Mouse (Mus musculus) heart, embryonic 16.5 days (tissue): ENCODE measurements around the gene Atp6v0a1. TPM values are rescaled to one million over a fixed set of nuclear protein-coding genes. Genes with fewer than 3 reads are reported as not detected.

Source experiments
- ATAC-seq: fragments of 200-750 bp; cut with Nextera tagmentation; replicated peaks from 2 replicates; pipeline ENCODE4 v1.8.0; 2017; ENCODE audit warnings: moderate number of reproducible peaks; ENCODE audit not compliant: insufficient read depth, low FRiP score; ENCODE audit errors: extremely low read depth
- H3K27ac ChIP-seq: fragments of 300-500 bp; sonication (generic); 2 replicates; pipeline ENCODE4 v1.5.1; 2014; ENCODE audit warnings: mild to moderate bottlenecking, low read length, control low read depth, moderate library complexity
- H3K27me3 ChIP-seq: fragments of 300-500 bp; sonication (generic); 2 replicates; pipeline ENCODE4 v1.6.1; 2014; ENCODE audit warnings: low read length, mixed read lengths; ENCODE audit not compliant: control insufficient read depth, insufficient read depth
- H3K36me3 ChIP-seq: fragments of 300-500 bp; sonication (generic); 2 replicates; pipeline ENCODE4 v1.6.1; 2014; ENCODE audit not compliant: control insufficient read depth, insufficient read depth
- H3K4me1 ChIP-seq: fragments of 300-500 bp; sonication (generic); 2 replicates; pipeline ENCODE4 v1.6.1; 2014; ENCODE audit warnings: low read length, mixed read lengths; ENCODE audit not compliant: control insufficient read depth, insufficient read depth
- H3K4me2 ChIP-seq: fragments of 300-500 bp; sonication (generic); 2 replicates; pipeline ENCODE4 v1.6.1; 2014; ENCODE audit warnings: low read depth, mild to moderate bottlenecking, control low read depth, low read length
- H3K4me3 ChIP-seq: fragments of 300-500 bp; sonication (generic); 2 replicates; pipeline ENCODE4 v1.5.1; 2014; ENCODE audit warnings: mild to moderate bottlenecking, control low read depth, low read length
- H3K9ac ChIP-seq: fragments of 300-500 bp; sonication (generic); 2 replicates; pipeline ENCODE4 v1.6.1; 2014; ENCODE audit warnings: low read length, control low read depth
- H3K9me3 ChIP-seq: fragments of 300-500 bp; sonication (generic); replicated peaks from 2 replicates; pipeline ENCODE4 v1.6.1; 2016; ENCODE audit warnings: low read length; ENCODE audit not compliant: control insufficient read depth
- WGBS: fragments of 180-500 bp; shearing (Covaris S2); extraction: QIAGEN DNeasy Blood & Tissue Kit; methylation state at CpG from one replicate; pipeline ENCODE4 v1.1.7; 2014; 5-methylcytosine and 5-hydroxymethylcytosine counted together
- polyA plus RNA-seq: library from polyadenylated mRNA; unstranded; fragments of >200 nt; fragmentation: Nextera tagmentation; extraction: Ambion mirVana; gene quantifications from 2 replicates; pipeline ENCODE4 v1.2.1, GENCODE M21; 2015

Gene Atp6v0a1
- polyA plus RNA-seq, 1 experiment from 2014 or later: 50.7 TPM

GRCm38 (mm10) chr11:101086323-101086674 is 77.0 kb downstream of the Atp6v0a1 start:
- Histone ChIP-seq H3K27me3 (no peaks in the 10 kb centered on the region), H3K27ac (peak overlapping the region; percentile 88), H3K4me1 (peaks cover 29% of the 10 kb centered on the region), H3K9me3 (no peaks in the 10 kb centered on the region), H3K4me2 (peak overlapping the region; percentile 86), H3K36me3 (peaks cover 24% of the 10 kb centered on the region), H3K4me3 (peak overlapping the region; percentile 90), H3K9ac (peak overlapping the region; percentile 83)
- 69% methylated on average over 6 of the region's 6 CpGs for WGBS
- no peak for ATAC-seq

- peak within 1 kb of the TSS; percentile 83 for H3K9ac ChIP-seq
- H3K36me3 ChIP-seq: peaks cover 31% of the 10 kb centered on the region
- H3K9me3 ChIP-seq: no peaks in the 10 kb centered on the region
- ATAC-seq: peak; percentile 79
- peak within 1 kb of the TSS; percentile 90 for H3K4me3 ChIP-seq
- 2% methylated on average over 52 of the region's 52 CpGs for WGBS
- H3K27ac ChIP-seq: peak within 1 kb of the TSS; percentile 88
- peak within 1 kb of the TSS; percentile 86 for H3K4me2 ChIP-seq
- H3K4me1 ChIP-seq: peaks cover 24% of the 10 kb centered on the region
- H3K27me3 ChIP-seq: no peaks in the 10 kb centered on the region
Measured at GRCm38 (mm10) chr11:101086756-101087681, 77.8 kb downstream of the Atp6v0a1 start, which contains the start of gene Mlx. Mlx (plus strand) TSS chr11:101087277.

GRCm38 (mm10) chr11:101087682-101088055 is 78.4 kb downstream of the Atp6v0a1 start:
- H3K4me1 ChIP-seq: peaks cover 24% of the 10 kb centered on the region
- H3K9me3 ChIP-seq: no peaks in the 10 kb centered on the region
- peak overlapping the region; percentile 88 for H3K27ac ChIP-seq
- peak overlapping the region; percentile 90 for H3K4me3 ChIP-seq
- H3K9ac ChIP-seq: peak overlapping the region; percentile 83
- H3K36me3 ChIP-seq: peaks cover 37% of the 10 kb centered on the region
- WGBS: 5% methylated on average over 8 of the region's 8 CpGs
- peak overlapping the region; percentile 86 for H3K4me2 ChIP-seq
- ATAC-seq: no peak; the same call in none of the 2 replicates
- H3K27me3 ChIP-seq: no peaks in the 10 kb centered on the region

- peaks cover 42% of the 10 kb centered on the region for H3K36me3 ChIP-seq
- WGBS: 86% methylated on average over 1 of the region's 1 CpGs
Measured at GRCm38 (mm10) chr11:101089931-101090330, 80.7 kb downstream of the Atp6v0a1 start.

GRCm38 (mm10) chr11:101094930-101095313 is 85.7 kb downstream of the Atp6v0a1 start:
- peaks cover 7% of the 10 kb centered on the region for H3K4me1 ChIP-seq
- H3K36me3 ChIP-seq: peaks cover 54% of the 10 kb centered on the region
- H3K9me3 ChIP-seq: no peaks in the 10 kb centered on the region
- peak overlapping the region; percentile 99 for H3K27ac ChIP-seq
- no peaks in the 10 kb centered on the region for H3K27me3 ChIP-seq
- WGBS: 2% methylated on average over 18 of the region's 18 CpGs
- peak overlapping the region; percentile 88 for H3K4me3 ChIP-seq
- peak overlapping the region; percentile 96 for H3K4me2 ChIP-seq
- ATAC-seq: peak; percentile 12; the same call in 1 of the 2 replicates
- H3K9ac ChIP-seq: peak overlapping the region; percentile 92

More at GRCm38 (mm10) chr11:101089931-101090330, 80.7 kb downstream of the Atp6v0a1 start:
- no peak for ATAC-seq
- Histone ChIP-seq H3K27me3 (no peaks in the 10 kb centered on the region), H3K4me3 (no peak overlapping the region), H3K4me1 (peaks cover 25% of the 10 kb centered on the region), H3K9ac (no peak overlapping the region), H3K4me2 (no peak overlapping the region), H3K27ac (no peak overlapping the region), H3K9me3 (no peaks in the 10 kb centered on the region)

DNA sequence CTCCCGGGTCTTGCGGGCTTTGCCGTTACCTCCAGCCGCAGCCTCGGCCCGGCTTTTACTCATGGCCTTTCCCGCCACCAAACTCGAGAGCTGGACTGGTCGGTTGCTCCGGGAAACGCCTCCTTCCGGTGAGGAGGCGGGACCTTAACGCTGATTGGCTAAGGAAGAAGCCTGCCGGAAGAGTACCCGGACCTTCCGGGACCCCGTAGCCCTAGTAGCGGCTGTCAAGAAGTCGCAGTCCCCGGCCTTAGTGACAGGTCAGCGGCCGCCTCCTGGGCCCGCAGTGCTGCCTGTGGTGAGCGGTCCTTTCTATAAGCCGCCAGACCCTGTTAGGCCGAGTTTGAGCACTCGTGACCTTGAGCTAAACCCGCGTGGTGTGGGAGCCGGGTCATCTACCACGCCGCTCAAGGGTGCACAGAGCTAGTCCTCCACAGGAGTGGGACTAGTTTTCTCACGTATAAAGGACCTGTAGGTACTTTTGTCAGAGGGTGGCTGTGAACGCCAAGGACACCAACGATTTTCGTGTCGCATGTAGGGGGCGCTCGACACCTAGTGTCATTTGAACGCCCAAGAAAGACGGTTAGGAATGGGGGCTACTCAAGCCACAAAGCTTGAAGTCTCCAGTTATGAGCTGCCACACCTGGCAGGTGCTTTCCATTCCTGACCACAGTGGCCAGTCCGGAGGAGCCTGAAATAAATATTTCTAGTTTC is 86.2 kb downstream of the Atp6v0a1 start, which contains the start of gene Psmc3ip:
Gene Psmc3ip (minus strand): TSS at position 123 of the 711 bp plus-strand sequence.
- Histone ChIP-seq H3K27me3 (no peaks in the 10 kb centered on the region), H3K36me3 (peaks cover 53% of the 10 kb centered on the region), H3K4me1 (peaks cover 7% of the 10 kb centered on the region), H3K27ac (peak within 1 kb of the TSS; percentile 99), H3K9me3 (no peaks in the 10 kb centered on the region), H3K4me3 (peak within 1 kb of the TSS; percentile 88), H3K9ac (peak within 1 kb of the TSS; percentile 92), H3K4me2 (peak within 1 kb of the TSS; percentile 96)
- WGBS: under 1% methylated on average over 43 of the region's 43 CpGs
- ATAC-seq: peak; percentile 96

DNA sequence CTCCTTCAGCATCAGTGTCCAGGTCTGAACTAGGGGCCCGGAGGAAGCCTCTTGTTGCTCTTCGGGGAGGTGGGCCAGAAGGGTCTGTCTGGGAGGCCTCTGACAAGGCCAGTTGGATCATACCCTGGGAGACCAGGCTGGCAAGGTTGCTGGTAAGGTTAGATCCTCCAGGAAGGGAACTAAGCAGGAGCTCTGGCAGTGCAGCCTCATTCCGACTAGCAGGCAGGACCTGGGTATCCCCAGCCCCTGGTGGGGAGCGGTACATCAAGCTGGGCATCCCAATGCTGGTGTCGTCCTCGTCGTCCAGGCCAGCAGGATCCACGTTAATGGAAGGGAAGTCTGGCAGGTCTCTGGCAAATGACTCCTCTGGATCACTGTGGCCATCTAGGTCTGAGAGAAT is 89.0 kb downstream of the Atp6v0a1 start:
- Histone ChIP-seq H3K27ac (no peak overlapping the region), H3K36me3 (peaks cover 34% of the 10 kb centered on the region), H3K4me3 (no peak overlapping the region), H3K27me3 (no peaks in the 10 kb centered on the region), H3K9ac (no peak overlapping the region), H3K4me1 (peaks cover 7% of the 10 kb centered on the region), H3K4me2 (no peak overlapping the region), H3K9me3 (no peaks in the 10 kb centered on the region)
- WGBS: 92% methylated on average over 8 of the region's 8 CpGs
- ATAC-seq: no peak

DNA sequence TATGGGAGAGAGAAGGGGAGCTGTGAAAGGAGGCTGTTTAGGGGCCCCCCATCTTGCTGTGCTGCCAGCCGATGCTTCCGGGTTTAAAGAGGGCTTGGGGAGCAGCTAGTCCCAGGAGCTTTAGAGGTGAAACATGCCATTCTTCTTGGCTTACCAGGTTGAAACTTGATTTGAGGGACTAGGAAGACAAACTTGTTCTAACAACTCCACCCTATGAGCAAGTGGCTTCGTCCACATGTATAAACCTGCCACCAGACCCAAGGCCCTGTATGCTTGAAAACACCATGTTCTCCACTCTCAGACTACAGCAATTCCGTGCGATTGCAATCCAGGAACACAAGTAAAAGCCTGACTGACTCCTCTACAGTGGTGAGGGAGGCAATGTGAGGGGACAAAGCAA is 93.8 kb downstream of the Atp6v0a1 start:
- Histone ChIP-seq H3K9ac (no peak overlapping the region), H3K4me2 (no peak overlapping the region), H3K4me1 (no peaks in the 10 kb centered on the region), H3K27me3 (no peaks in the 10 kb centered on the region), H3K36me3 (peaks cover 34% of the 10 kb centered on the region), H3K27ac (peak overlapping the region; percentile 37; the same call in 1 of the 2 replicates), H3K4me3 (no peak overlapping the region), H3K9me3 (no peaks in the 10 kb centered on the region)
- ATAC-seq: no peak
- WGBS: 83% methylated on average over 5 of the region's 5 CpGs
